Mouse (Mus musculus): ENCODE results near the gene Arl6ip1.

Gene Arl6ip1

GRCm38 (mm10) chr7:118129430-118130041 lies at the start of gene Arl6ip1:
Arl6ip1 (minus strand) TSS chr7:118129662.
- DNase-seq (ENCODE audit: low read depth, low spot score) = peak; percentile 99

- no peak for DNase-seq (ENCODE audit: low read depth, low spot score)
Observed at GRCm38 (mm10) chr7:118175821-118176355, 46.4 kb upstream of the Arl6ip1 start.

- peak; percentile 82 for DNase-seq (ENCODE audit: low read depth, low spot score)
Observed at GRCm38 (mm10) chr7:118170125-118170524, 40.7 kb upstream of the Arl6ip1 start.

GRCm38 (mm10) chr7:118163006-118163405 lies 33.5 kb upstream of the Arl6ip1 start:
- DNase-seq (ENCODE audit: low read depth, low spot score) = peak; percentile 69

- no peak for DNase-seq (ENCODE audit: low read depth, low spot score)
Observed at GRCm38 (mm10) chr7:118160121-118160520, 30.7 kb upstream of the Arl6ip1 start.

GRCm38 (mm10) chr7:118156461-118156860 lies 27.0 kb upstream of the Arl6ip1 start:
- no peak for DNase-seq (ENCODE audit: low read depth, low spot score)

- DNase-seq (ENCODE audit: low read depth, low spot score) = no peak
Observed at GRCm38 (mm10) chr7:118154150-118154549, 24.7 kb upstream of the Arl6ip1 start.

GRCm38 (mm10) chr7:118143602-118144001 lies 14.1 kb upstream of the Arl6ip1 start:
- DNase-seq (ENCODE audit: low read depth, low spot score) = no peak

GRCm38 (mm10) chr7:118143123-118143522 lies 13.7 kb upstream of the Arl6ip1 start:
- DNase-seq (ENCODE audit: low read depth, low spot score) = no peak

GRCm38 (mm10) chr7:118141271-118141670 lies 11.8 kb upstream of the Arl6ip1 start:
- no peak for DNase-seq (ENCODE audit: low read depth, low spot score)

- DNase-seq (ENCODE audit: low read depth, low spot score) = no peak
Observed at GRCm38 (mm10) chr7:118135128-118135527, 5.7 kb upstream of the Arl6ip1 start.

- no peak for DNase-seq (ENCODE audit: low read depth, low spot score)
Observed at GRCm38 (mm10) chr7:118128925-118129429, 485 bp downstream of the Arl6ip1 start.

- peak; percentile 22 for DNase-seq (ENCODE audit: low read depth, low spot score)
Observed at GRCm38 (mm10) chr7:118126219-118126875, 3.1 kb downstream of the Arl6ip1 start.

GRCm38 (mm10) chr7:118125736-118126135 lies 3.7 kb downstream of the Arl6ip1 start:
- no peak for DNase-seq (ENCODE audit: low read depth, low spot score)

GRCm38 (mm10) chr7:118123512-118124411 lies 5.7 kb downstream of the Arl6ip1 start:
- DNase-seq (ENCODE audit: low read depth, low spot score) = no peak

- DNase-seq (ENCODE audit: low read depth, low spot score) = no peak
Observed at GRCm38 (mm10) chr7:118122235-118122634, 7.2 kb downstream of the Arl6ip1 start.

- no peak for DNase-seq (ENCODE audit: low read depth, low spot score)
Observed at GRCm38 (mm10) chr7:118120654-118121053, 8.8 kb downstream of the Arl6ip1 start.

GRCm38 (mm10) chr7:118119946-118120345 lies 9.5 kb downstream of the Arl6ip1 start:
- no peak for DNase-seq (ENCODE audit: low read depth, low spot score)

- DNase-seq (ENCODE audit: low read depth, low spot score) = peak; percentile 72
Observed at GRCm38 (mm10) chr7:118119142-118119541, 10.3 kb downstream of the Arl6ip1 start.

GRCm38 (mm10) chr7:118118426-118118825 lies 11.0 kb downstream of the Arl6ip1 start:
- no peak for DNase-seq (ENCODE audit: low read depth, low spot score)

- DNase-seq (ENCODE audit: low read depth, low spot score) = peak; percentile 54
Observed at GRCm38 (mm10) chr7:118117539-118118210, 11.8 kb downstream of the Arl6ip1 start.
